Comparison of ENCODE assay signal across 14 mouse cellular contexts in the genomic region with DNA sequence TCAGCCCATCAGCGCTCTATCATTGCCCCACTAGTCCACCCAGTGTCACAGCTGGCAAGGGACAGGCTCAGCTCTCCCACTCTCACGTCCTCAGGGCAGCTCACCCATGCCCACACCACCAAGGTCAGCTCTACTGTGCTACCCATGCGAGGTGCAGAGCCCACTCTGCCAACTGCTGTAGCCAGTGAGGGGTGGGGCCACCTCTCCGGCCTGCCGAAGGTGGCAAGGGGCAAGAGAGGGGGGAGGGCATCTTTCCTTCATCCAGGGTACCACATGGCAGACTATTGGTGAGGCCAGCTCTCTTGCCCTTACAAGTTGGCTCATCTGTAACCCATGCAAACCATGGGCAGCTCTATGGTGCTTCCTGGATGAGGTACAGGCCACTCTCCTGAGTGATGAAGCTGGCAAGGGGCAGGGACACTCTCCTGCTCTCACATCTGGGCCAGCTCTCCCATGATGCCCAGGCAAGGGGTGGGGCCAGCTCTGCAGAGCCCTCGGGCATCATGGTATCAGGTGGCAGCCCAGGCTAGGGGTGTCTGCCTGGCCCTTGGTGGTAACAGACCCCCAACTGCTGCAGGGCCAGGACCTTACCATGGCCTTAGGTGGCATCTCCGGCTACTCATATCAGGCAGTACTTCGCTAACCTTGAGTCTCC. TPM values are rescaled to one million over a fixed set of nuclear protein-coding genes. Genes with fewer than 3 reads are reported as not detected.
A peak's percentile ranks its signal among the peaks of the same experiment; 100 is the strongest.
DNase-seq lines count a peak whose midpoint lies in the region; ATAC-seq lines count a peak whose summit lies in the region.
"Had no signal": no experiment of that assay in that cellular context is flagged by ENCODE, and none has a peak within 500 bp of the region (broad histone marks: within the 10 kb centered on the region; RNA-seq: fewer than 3 reads in every experiment).

No protein-coding gene starts in this region.

- DNase-seq in hindbrain, embryonic 11.5 days (ENCODE audit: low spot score): no peak
- DNase-seq in midbrain, embryonic 14.5 days: no peak
- no peak for DNase-seq in midbrain, embryonic 11.5 days (ENCODE audit: low spot score, missing footprints)
- DNase-seq in limb, embryonic 10.5 days (ENCODE audit: low spot score): no peak
- no peak for DNase-seq in lung, postnatal 36 days
- no peak for DNase-seq in adrenal gland, postnatal 36 days
- DNase-seq: cerebellum, postnatal 10 days; gastrocnemius, adult 2 months; heart, adult 2 months; right cerebral cortex, adult 18-20 months had no signal

- no peak overlapping the region for H3K4me2 ChIP-seq in hindbrain, embryonic 15.5 days
- no peak overlapping the region for H3K4me2 ChIP-seq in hindbrain, embryonic 11.5 days (replicated peaks; ENCODE audit: low read depth, low read length)
- no peak overlapping the region for H3K4me2 ChIP-seq in midbrain, embryonic 14.5 days (ENCODE audit: low read length)
- H3K4me2 ChIP-seq in midbrain, embryonic 11.5 days: no peak overlapping the region
- H3K4me2 ChIP-seq: embryonic facial prominence, embryonic 12.5 days had no signal

- no peak overlapping the region for H3K9ac ChIP-seq in hindbrain, embryonic 15.5 days
- no peak overlapping the region for H3K9ac ChIP-seq in hindbrain, embryonic 11.5 days (ENCODE audit: low read depth, low read length)
- no peak overlapping the region for H3K9ac ChIP-seq in midbrain, embryonic 14.5 days (replicated peaks; ENCODE audit: low read length)
- no peak overlapping the region for H3K9ac ChIP-seq in midbrain, embryonic 11.5 days (ENCODE audit: low read length)
- H3K9ac ChIP-seq: embryonic facial prominence, embryonic 12.5 days had no signal

- no peaks in the 10 kb centered on the region for H3K9me3 ChIP-seq in hindbrain, embryonic 15.5 days
- no peaks in the 10 kb centered on the region for H3K9me3 ChIP-seq in hindbrain, embryonic 11.5 days (ENCODE audit: control insufficient read depth, low read length)
- no peaks in the 10 kb centered on the region for H3K9me3 ChIP-seq in midbrain, embryonic 14.5 days (ENCODE audit: control insufficient read depth, low read length)
- H3K9me3 ChIP-seq in midbrain, embryonic 11.5 days (ENCODE audit: control insufficient read depth, low read length): no peaks in the 10 kb centered on the region
- no peaks in the 10 kb centered on the region for H3K9me3 ChIP-seq in limb, embryonic 10.5 days (replicated peaks)
- H3K9me3 ChIP-seq: embryonic facial prominence, embryonic 12.5 days; G1E had no signal

- 0 out of 2 replicates have a peak, but pooled peaks have one; percentile 39 for ATAC-seq in hindbrain, embryonic 15.5 days (ENCODE audit: low FRiP score, low read depth)
- no peak for ATAC-seq in hindbrain, embryonic 11.5 days (ENCODE audit: low FRiP score)
- ATAC-seq in midbrain, embryonic 14.5 days (ENCODE audit: low FRiP score, low TSS enrichment): peak; percentile 18; the same call in 1 of the 2 replicates
- no peak for ATAC-seq in midbrain, embryonic 11.5 days (ENCODE audit: low FRiP score)
- ATAC-seq: lung, postnatal 0 days had no signal

- H3K4me1 ChIP-seq in hindbrain, embryonic 15.5 days (replicated peaks): no peaks in the 10 kb centered on the region
- H3K4me1 ChIP-seq in hindbrain, embryonic 11.5 days (replicated peaks; ENCODE audit: control insufficient read depth, insufficient read depth, low read length): no peaks in the 10 kb centered on the region
- H3K4me1 ChIP-seq in midbrain, embryonic 14.5 days (ENCODE audit: control insufficient read depth, insufficient read depth, low read length): no peaks in the 10 kb centered on the region
- no peaks in the 10 kb centered on the region for H3K4me1 ChIP-seq in midbrain, embryonic 11.5 days (ENCODE audit: control insufficient read depth, insufficient read depth, low read length)
- H3K4me1 ChIP-seq in limb, embryonic 10.5 days: peaks cover 8% of the 10 kb centered on the region
- H3K4me1 ChIP-seq: embryonic facial prominence, embryonic 12.5 days had no signal

- H3K27ac ChIP-seq in hindbrain, embryonic 15.5 days (replicated peaks): no peak overlapping the region
- no peak overlapping the region for H3K27ac ChIP-seq in hindbrain, embryonic 11.5 days (ENCODE audit: low read depth, low read length)
- no peak overlapping the region for H3K27ac ChIP-seq in midbrain, embryonic 14.5 days (replicated peaks; ENCODE audit: low read depth, low read length)
- no peak overlapping the region for H3K27ac ChIP-seq in midbrain, embryonic 11.5 days (ENCODE audit: low read depth, low read length)
- H3K27ac ChIP-seq in limb, embryonic 10.5 days: 0 out of 2 replicates have a peak overlapping the region, but pooled peaks have one; percentile 25
- H3K27ac ChIP-seq: embryonic facial prominence, embryonic 12.5 days; gastrocnemius, adult 2 months; heart, adult 2 months had no signal

- no peak overlapping the region for H3K4me3 ChIP-seq in hindbrain, embryonic 15.5 days
- no peak overlapping the region for H3K4me3 ChIP-seq in hindbrain, embryonic 11.5 days (ENCODE audit: low read depth, low read length)
- H3K4me3 ChIP-seq in midbrain, embryonic 14.5 days (replicated peaks; ENCODE audit: low read depth, low read length): no peak overlapping the region
- no peak overlapping the region for H3K4me3 ChIP-seq in midbrain, embryonic 11.5 days (ENCODE audit: low read depth, low read length)
- no peak overlapping the region for H3K4me3 ChIP-seq in limb, embryonic 10.5 days
- H3K4me3 ChIP-seq: embryonic facial prominence, embryonic 12.5 days; gastrocnemius, adult 2 months; heart, adult 2 months had no signal

- H3K27me3 ChIP-seq in hindbrain, embryonic 15.5 days: no peaks in the 10 kb centered on the region
- no peaks in the 10 kb centered on the region for H3K27me3 ChIP-seq in hindbrain, embryonic 11.5 days (ENCODE audit: control insufficient read depth, insufficient read depth, low read length)
- no peaks in the 10 kb centered on the region for H3K27me3 ChIP-seq in midbrain, embryonic 14.5 days (ENCODE audit: control insufficient read depth, insufficient read depth, low read length)
- no peaks in the 10 kb centered on the region for H3K27me3 ChIP-seq in midbrain, embryonic 11.5 days (ENCODE audit: control insufficient read depth, insufficient read depth, low read length)
- no peaks in the 10 kb centered on the region for H3K27me3 ChIP-seq in limb, embryonic 10.5 days (ENCODE audit: low read depth, poor library complexity, severe bottlenecking)
- H3K27me3 ChIP-seq: embryonic facial prominence, embryonic 12.5 days had no signal

- WGBS in hindbrain, embryonic 15.5 days: 94% methylated on average over 8 of the region's 8 CpGs
- 92% methylated on average over 8 of the region's 8 CpGs for WGBS in hindbrain, embryonic 11.5 days
- 92% methylated on average over 8 of the region's 8 CpGs for WGBS in midbrain, embryonic 14.5 days
- 88% methylated on average over 8 of the region's 8 CpGs for WGBS in midbrain, embryonic 11.5 days
- 87% methylated on average over 8 of the region's 8 CpGs for WGBS in limb, embryonic 10.5 days

- no peaks in the 10 kb centered on the region for H3K36me3 ChIP-seq in hindbrain, embryonic 15.5 days
- no peaks in the 10 kb centered on the region for H3K36me3 ChIP-seq in hindbrain, embryonic 11.5 days (ENCODE audit: control insufficient read depth, insufficient read depth, low read length)
- H3K36me3 ChIP-seq in midbrain, embryonic 14.5 days (ENCODE audit: control insufficient read depth, insufficient read depth, low read length): no peaks in the 10 kb centered on the region
- no peaks in the 10 kb centered on the region for H3K36me3 ChIP-seq in midbrain, embryonic 11.5 days (ENCODE audit: control insufficient read depth, insufficient read depth, low read length)
- H3K36me3 ChIP-seq in limb, embryonic 10.5 days: no peaks in the 10 kb centered on the region
- H3K36me3 ChIP-seq: embryonic facial prominence, embryonic 12.5 days had no signal

RNA-seq across cellular contexts. Expression of a gene that starts 12.9 kb away (rescaled TPM):
- 13.8 and 15.7 TPM in 2 replicates for polyA plus RNA-seq in hindbrain, embryonic 15.5 days (2015; fragmentation: Nextera tagmentation; extraction: Ambion mirVana)
- polyA plus RNA-seq in hindbrain, embryonic 11.5 days (2014; fragmentation: Nextera tagmentation; extraction: Ambion mirVana): 3.0 and 4.6 TPM in 2 replicates
- 8.9 and 10.9 TPM in 2 replicates for polyA plus RNA-seq in midbrain, embryonic 14.5 days (2014; fragmentation: Nextera tagmentation; extraction: Ambion mirVana)
- polyA plus RNA-seq in midbrain, embryonic 11.5 days (2014; fragmentation: Nextera tagmentation; extraction: Ambion mirVana): 4.1 and 4.4 TPM in 2 replicates
- polyA plus RNA-seq in limb, embryonic 10.5 days (2016; fragmentation: Nextera tagmentation; extraction: Ambion mirVana): 3.0 and 3.8 TPM in 2 replicates
- 100 to 1,000 TPM in 1 of 2 experiments, 10 to 100 TPM in 1; 91.9 to 225 TPM for total RNA-seq in adrenal gland, postnatal 36 days (2021)

RNA-seq across cellular contexts. Expression of a gene that starts 42.0 kb away (rescaled TPM):
- 13.6 and 13.9 TPM in 2 replicates for polyA plus RNA-seq in hindbrain, embryonic 15.5 days (2015; fragmentation: Nextera tagmentation; extraction: Ambion mirVana)
- polyA plus RNA-seq in hindbrain, embryonic 11.5 days (2014; fragmentation: Nextera tagmentation; extraction: Ambion mirVana): 76.7 and 90.3 TPM in 2 replicates
- polyA plus RNA-seq in midbrain, embryonic 14.5 days (2014; fragmentation: Nextera tagmentation; extraction: Ambion mirVana): 6.1 and 16.9 TPM in 2 replicates
- 113 and 121 TPM in 2 replicates for polyA plus RNA-seq in midbrain, embryonic 11.5 days (2014; fragmentation: Nextera tagmentation; extraction: Ambion mirVana)
- 72.0 and 80.2 TPM in 2 replicates for polyA plus RNA-seq in limb, embryonic 10.5 days (2016; fragmentation: Nextera tagmentation; extraction: Ambion mirVana)
- 1 to 10 TPM; 6.2 to 7.5 TPM for total RNA-seq in adrenal gland, postnatal 36 days (2021)

Comparison
In these comparisons a context has a peak if more than half of its experiments do, and no peak if none do; other contexts are left out.
1. ATAC-seq: peak in hindbrain, embryonic 15.5 days (single experiment) and midbrain, embryonic 14.5 days (single experiment); none in hindbrain, embryonic 11.5 days (single experiment) and midbrain, embryonic 11.5 days (single experiment).